Mouse (Mus musculus): ENCODE measurements at regions not wholly inside any gene's neighbourhood (a gene's known extent, or its start where the extent isn't known, plus 50 kb on each side); places are given as distances from the start of the nearest gene placed in this dataset.

DNA sequence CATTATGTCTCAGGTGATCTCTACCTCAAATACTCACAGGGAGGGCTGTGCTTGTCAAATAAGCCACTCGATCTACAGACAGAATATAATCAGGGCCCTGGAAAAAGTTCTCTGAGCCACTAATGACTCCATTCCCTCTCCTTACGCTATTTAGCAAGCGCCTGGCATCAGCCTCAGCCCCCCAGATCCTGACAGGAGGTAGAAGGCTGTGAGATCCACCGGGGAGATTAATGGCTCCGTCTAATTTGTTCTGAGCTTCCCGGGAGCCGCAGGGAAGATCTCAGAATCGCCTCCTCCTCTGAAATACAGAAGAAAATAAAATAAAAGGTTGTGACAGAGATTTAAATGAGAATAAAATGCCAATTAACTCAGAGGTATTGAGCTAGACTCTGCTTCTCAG is 189.4 kb downstream of the Tle3 start:
- TF ChIP-seq CTCF (IDR thresholded peaks at IDR 0.05; ENCODE audit: low read depth) (no peak), EP300 (IDR thresholded peaks at IDR 0.05; ENCODE audit: low read depth) (no peak)
